Mouse (Mus musculus): ENCODE results near the gene Sptb. TPM values are rescaled to one million over a fixed set of nuclear protein-coding genes. Genes with fewer than 3 reads are reported as not detected.

The Sptb gene
- polyA plus RNA-seq, 1 experiment from 2014 or later = 3.8 TPM

GRCm38 (mm10) chr12:76554871-76555386, 155.4 kb downstream of the Sptb start:
- Histone ChIP-seq H3K36me3 (no peaks in the 10 kb centered on the region), H3K9me3 (replicated peaks) (no peaks in the 10 kb centered on the region), H3K27ac (replicated peaks) (no peak overlapping the region), H3K4me1 (peaks cover 18% of the 10 kb centered on the region), H3K27me3 (ENCODE audit: low read depth, poor library complexity, severe bottlenecking) (no peaks in the 10 kb centered on the region), H3K4me3 (no peak overlapping the region)
- 92% methylated on average over 3 of the region's 3 CpGs for WGBS
- DNase-seq (ENCODE audit: low spot score) = no peak

- Histone ChIP-seq H3K27me3 (ENCODE audit: low read depth, poor library complexity, severe bottlenecking) (no peaks in the 10 kb centered on the region), H3K27ac (replicated peaks) (no peak overlapping the region), H3K4me3 (no peak overlapping the region), H3K4me1 (peaks cover 21% of the 10 kb centered on the region), H3K9me3 (replicated peaks) (no peaks in the 10 kb centered on the region), H3K36me3 (no peaks in the 10 kb centered on the region)
- WGBS = 79% methylated on average over 3 of the region's 3 CpGs
- DNase-seq (ENCODE audit: low spot score) = no peak
These were observed 156.0 kb downstream of the Sptb start for GRCm38 (mm10) chr12:76554392-76554791.

GRCm38 (mm10) chr12:76553917-76554316, 156.4 kb downstream of the Sptb start:
- Histone ChIP-seq H3K9me3 (replicated peaks) (no peaks in the 10 kb centered on the region), H3K4me3 (no peak overlapping the region), H3K27ac (replicated peaks) (no peak overlapping the region), H3K36me3 (no peaks in the 10 kb centered on the region), H3K4me1 (peaks cover 26% of the 10 kb centered on the region), H3K27me3 (ENCODE audit: low read depth, poor library complexity, severe bottlenecking) (peaks cover 2% of the 10 kb centered on the region)
- no peak for DNase-seq (ENCODE audit: low spot score)
- 74% methylated on average over 7 of the region's 7 CpGs for WGBS

GRCm38 (mm10) chr12:76552958-76553357, 157.4 kb downstream of the Sptb start:
- no peaks in the 10 kb centered on the region for H3K36me3 ChIP-seq
- no peak for DNase-seq (ENCODE audit: low spot score)
- H3K27me3 ChIP-seq (ENCODE audit: low read depth, poor library complexity, severe bottlenecking) = peaks cover 12% of the 10 kb centered on the region
- no peak overlapping the region for H3K4me3 ChIP-seq
- no peak overlapping the region for H3K27ac ChIP-seq (replicated peaks)
- WGBS = 87% methylated on average over 4 of the region's 4 CpGs
- peaks cover 32% of the 10 kb centered on the region for H3K4me1 ChIP-seq
- no peaks in the 10 kb centered on the region for H3K9me3 ChIP-seq (replicated peaks)

GRCm38 (mm10) chr12:76552321-76552720, 158.0 kb downstream of the Sptb start:
- Histone ChIP-seq H3K9me3 (replicated peaks) (no peaks in the 10 kb centered on the region), H3K4me1 (peaks cover 36% of the 10 kb centered on the region), H3K36me3 (no peaks in the 10 kb centered on the region), H3K4me3 (no peak overlapping the region), H3K27ac (replicated peaks) (no peak overlapping the region), H3K27me3 (ENCODE audit: low read depth, poor library complexity, severe bottlenecking) (peaks cover 18% of the 10 kb centered on the region)
- WGBS = 89% methylated on average over 8 of the region's 8 CpGs
- DNase-seq (ENCODE audit: low spot score) = no peak

GRCm38 (mm10) chr12:76549203-76549602, 161.1 kb downstream of the Sptb start:
- Histone ChIP-seq H3K4me3 (no peak overlapping the region), H3K36me3 (no peaks in the 10 kb centered on the region), H3K4me1 (peaks cover 39% of the 10 kb centered on the region), H3K9me3 (replicated peaks) (no peaks in the 10 kb centered on the region), H3K27me3 (ENCODE audit: low read depth, poor library complexity, severe bottlenecking) (peaks cover 46% of the 10 kb centered on the region), H3K27ac (replicated peaks) (no peak overlapping the region)
- 73% methylated on average over 3 of the region's 3 CpGs for WGBS
- no peak for DNase-seq (ENCODE audit: low spot score)

GRCm38 (mm10) chr12:76548082-76548423, 162.3 kb downstream of the Sptb start:
- H3K27me3 ChIP-seq (ENCODE audit: low read depth, poor library complexity, severe bottlenecking) = peaks cover 46% of the 10 kb centered on the region
- H3K27ac ChIP-seq (replicated peaks) = no peak overlapping the region
- peaks cover 39% of the 10 kb centered on the region for H3K4me1 ChIP-seq
- H3K4me3 ChIP-seq = no peak overlapping the region
- DNase-seq (ENCODE audit: low spot score) = no peak
- no peaks in the 10 kb centered on the region for H3K36me3 ChIP-seq
- no peaks in the 10 kb centered on the region for H3K9me3 ChIP-seq (replicated peaks)
- WGBS = 24% methylated on average over 7 of the region's 7 CpGs

- no peak overlapping the region for H3K27ac ChIP-seq (replicated peaks)
These were observed 162.8 kb downstream of the Sptb start for GRCm38 (mm10) chr12:76547409-76548081.

GRCm38 (mm10) chr12:76546383-76547276, 163.7 kb downstream of the Sptb start:
- peak; percentile 53 for DNase-seq (ENCODE audit: low spot score)
- WGBS = 4% methylated on average over 28 of the region's 28 CpGs
- Histone ChIP-seq H3K4me3 (peak overlapping the region; percentile 33), H3K27me3 (ENCODE audit: low read depth, poor library complexity, severe bottlenecking) (peaks cover 46% of the 10 kb centered on the region), H3K9me3 (replicated peaks) (no peaks in the 10 kb centered on the region), H3K27ac (replicated peaks) (peak overlapping the region; percentile 30; the same call in 1 of the 2 replicates), H3K4me1 (peaks cover 39% of the 10 kb centered on the region), H3K36me3 (no peaks in the 10 kb centered on the region)

More at GRCm38 (mm10) chr12:76547409-76548081, 162.8 kb downstream of the Sptb start:
- H3K4me1 ChIP-seq = peaks cover 39% of the 10 kb centered on the region
- DNase-seq (ENCODE audit: low spot score) = peak; percentile 25
- 24% methylated on average over 13 of the region's 13 CpGs for WGBS
- H3K27me3 ChIP-seq (ENCODE audit: low read depth, poor library complexity, severe bottlenecking) = peaks cover 46% of the 10 kb centered on the region
- no peak overlapping the region for H3K4me3 ChIP-seq
- no peaks in the 10 kb centered on the region for H3K9me3 ChIP-seq (replicated peaks)
- no peaks in the 10 kb centered on the region for H3K36me3 ChIP-seq

GRCm38 (mm10) chr12:76545786-76546370, 164.5 kb downstream of the Sptb start:
- Histone ChIP-seq H3K27ac (replicated peaks) (no peak overlapping the region; the same call in 1 of the 2 replicates), H3K4me1 (peaks cover 39% of the 10 kb centered on the region), H3K4me3 (no peak overlapping the region), H3K27me3 (ENCODE audit: low read depth, poor library complexity, severe bottlenecking) (peaks cover 46% of the 10 kb centered on the region), H3K36me3 (no peaks in the 10 kb centered on the region), H3K9me3 (replicated peaks) (no peaks in the 10 kb centered on the region)
- 58% methylated on average over 15 of the region's 15 CpGs for WGBS
- DNase-seq (ENCODE audit: low spot score) = no peak

- Histone ChIP-seq H3K9me3 (replicated peaks) (no peaks in the 10 kb centered on the region), H3K36me3 (no peaks in the 10 kb centered on the region), H3K27me3 (ENCODE audit: low read depth, poor library complexity, severe bottlenecking) (peaks cover 27% of the 10 kb centered on the region), H3K4me1 (peaks cover 14% of the 10 kb centered on the region), H3K4me3 (no peak overlapping the region), H3K27ac (replicated peaks) (no peak overlapping the region)
- WGBS = 78% methylated on average over 6 of the region's 6 CpGs
- no peak for DNase-seq (ENCODE audit: low spot score)
These were observed 168.5 kb downstream of the Sptb start for GRCm38 (mm10) chr12:76541879-76542278.

- H3K4me1 ChIP-seq = peaks cover 10% of the 10 kb centered on the region
- H3K9me3 ChIP-seq (replicated peaks) = no peaks in the 10 kb centered on the region
- no peak overlapping the region for H3K27ac ChIP-seq (replicated peaks)
- 39% methylated on average over 8 of the region's 8 CpGs for WGBS
- no peaks in the 10 kb centered on the region for H3K36me3 ChIP-seq
- DNase-seq (ENCODE audit: low spot score) = no peak
- peaks cover 27% of the 10 kb centered on the region for H3K27me3 ChIP-seq (ENCODE audit: low read depth, poor library complexity, severe bottlenecking)
- no peak overlapping the region for H3K4me3 ChIP-seq
These were observed 168.9 kb downstream of the Sptb start for GRCm38 (mm10) chr12:76541475-76541874.
